In genomic region chr4:102254466-102255294, GRCm38 (mm10) we compare ENCODE assay signal across 8 mouse cellular contexts.
DNase-seq lines count a peak whose midpoint lies in the region.

No protein-coding gene starts in this region.

- DNase-seq in R1 (ENCODE audit: low read depth, low spot score): peak; percentile 6
- peak; percentile 73 for DNase-seq in embryo, embryonic 10 days (ENCODE audit: low spot score)
- DNase-seq in heart, adult 8-10 months (ENCODE audit: low spot score): peak; percentile 38
- peak; percentile 16 for DNase-seq in kidney, postnatal 10 days
- DNase-seq in liver: peak; percentile 3
- DNase-seq in retina, embryonic 14.5 days (ENCODE audit: low spot score): peak; percentile 63
- DNase-seq in spleen, postnatal 14 days (ENCODE audit: low spot score in 2 of 2): no peak
- no peak for DNase-seq in urinary bladder, postnatal 36 days (ENCODE audit: low spot score in 2 of 2)

Comparison
In these comparisons a context has a peak if more than half of its experiments do, and no peak if none do; other contexts are left out.
1. DNase-seq: peak in R1 (single experiment), embryo, embryonic 10 days (single experiment), heart, adult 8-10 months (single experiment), kidney, postnatal 10 days (single experiment), liver (single experiment) and retina, embryonic 14.5 days (single experiment); none in spleen, postnatal 14 days (0 of 2) and urinary bladder, postnatal 36 days (0 of 2).